Mouse (Mus musculus) gastrocnemius, postnatal 36 days (tissue): ENCODE measurements around the gene Hirip3. TPM values are rescaled to one million over a fixed set of nuclear protein-coding genes. Genes with fewer than 3 reads are reported as not detected.
A peak's percentile ranks its signal among the peaks of the same experiment; 100 is the strongest.
"Not testable (repeated sequence)": the region's sequence is repeated elsewhere in the genome, so short reads cannot be mapped to it uniquely, and the experiment has no call there.

Source experiments
- DNase-seq, 2 experiments: peaks; one replicate each; pipeline ENCODE4 v3.0.0; 2022
- intact Hi-C: fragments of 180-260 bp; cut with DNase I; formaldehyde crosslinking; loops from one replicate; pipeline ENCODE4 v1.15.1; 2025
- total RNA-seq, 2 experiments: library from RNA; stranded (reverse); gene quantifications; 2 replicates each; pipeline ENCODE4 v1.2.3; 2021

Hirip3 gene
- total RNA-seq, 2 experiments from 2014 or later: 3.7 to 7.8 TPM

GRCm38 (mm10) chr7:126897390-126898101 is 35.8 kb downstream of the Hirip3 start:
- intact Hi-C loops: no loop called here

DNA sequence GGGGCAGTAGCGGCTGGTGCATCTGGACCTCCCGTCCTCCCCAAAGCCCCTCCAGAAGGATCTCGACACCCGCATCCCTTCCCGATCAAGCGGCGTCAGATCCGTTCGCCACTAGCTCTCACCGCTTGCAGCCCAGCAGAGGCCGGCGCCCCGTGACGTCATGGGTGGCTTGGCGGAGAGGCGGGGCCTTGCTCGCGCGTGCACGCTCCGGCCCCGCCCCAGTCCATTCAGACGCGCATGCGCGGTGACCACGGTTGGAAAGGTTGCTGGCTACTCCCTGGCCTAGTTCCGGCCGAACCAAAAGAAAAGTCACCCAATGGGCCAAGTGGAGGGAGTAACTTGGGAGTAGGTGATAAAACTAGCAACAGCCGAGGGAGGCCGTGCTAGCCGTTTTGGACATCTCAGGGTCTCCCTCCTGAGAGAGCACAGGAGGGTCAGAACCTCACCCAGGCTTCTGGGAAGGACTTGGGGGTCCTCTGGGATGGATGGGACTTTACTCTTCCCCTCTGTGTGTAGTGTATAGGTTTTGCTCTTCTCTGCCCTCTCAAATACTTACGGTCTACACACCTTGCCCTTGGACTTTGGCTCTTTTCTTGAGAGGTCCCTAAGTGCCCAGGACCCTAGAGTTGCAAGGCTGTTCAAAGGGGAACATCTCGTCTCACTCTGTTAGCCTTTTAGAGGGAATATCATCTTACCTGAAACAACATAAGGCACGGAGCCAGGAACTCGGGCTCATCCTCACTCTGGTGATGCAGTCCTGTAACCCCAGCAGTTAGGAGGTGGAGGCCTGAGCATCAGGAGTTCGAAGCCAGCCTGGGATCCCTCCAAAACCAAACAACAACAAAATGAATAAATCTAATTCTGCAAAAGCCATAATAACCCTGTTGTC is 36.6 kb downstream of the Hirip3 start:
- peak; percentile 96 to 99 for DNase-seq
- intact Hi-C loops: no loop called here

More at GRCm38 (mm10) chr7:126897390-126898101, 35.8 kb downstream of the Hirip3 start:
- peak in 1 of 2 experiments; percentile 23 for DNase-seq

DNA sequence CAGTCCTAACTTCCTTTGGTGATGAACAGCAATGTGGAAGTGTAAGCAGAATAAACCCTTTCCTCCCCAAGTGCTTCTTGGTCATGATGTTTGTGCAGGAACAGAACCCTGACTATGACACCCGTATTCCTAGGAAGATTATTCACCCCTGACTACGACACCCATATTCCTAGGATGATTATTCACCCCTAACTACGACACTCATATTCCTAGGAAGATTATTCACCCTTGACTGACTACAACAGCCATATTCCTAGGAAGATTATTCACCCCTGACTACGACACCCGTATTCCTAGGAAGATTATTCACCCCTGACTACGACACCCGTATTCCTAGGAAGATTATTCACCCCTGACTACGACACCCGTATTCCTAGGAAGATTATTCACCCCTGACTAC is 38.0 kb downstream of the Hirip3 start:
- DNase-seq, intact Hi-C loops: not testable (repeated sequence)

DNA sequence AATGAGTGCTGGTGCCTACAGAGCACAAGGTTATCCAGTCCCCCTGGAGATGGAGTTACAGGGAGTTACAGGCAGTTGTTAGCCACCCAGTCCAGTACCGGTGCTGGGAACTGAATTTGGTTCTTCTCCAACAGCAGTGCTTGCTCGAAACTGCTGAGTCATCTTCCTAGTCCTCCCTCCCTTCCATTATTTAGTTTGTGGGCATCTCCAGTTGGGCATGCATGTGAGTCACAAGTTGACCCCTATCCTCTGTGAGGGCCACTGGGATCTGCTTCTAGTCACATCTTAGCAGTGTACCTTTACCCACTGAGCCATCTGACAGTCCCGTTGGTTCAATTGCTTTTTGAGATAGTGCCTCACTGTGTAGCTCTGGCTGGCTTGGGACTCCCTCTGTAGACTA is 43.8 kb downstream of the Hirip3 start:
- DNase-seq: no peak
- intact Hi-C loops: no loop called here

DNA sequence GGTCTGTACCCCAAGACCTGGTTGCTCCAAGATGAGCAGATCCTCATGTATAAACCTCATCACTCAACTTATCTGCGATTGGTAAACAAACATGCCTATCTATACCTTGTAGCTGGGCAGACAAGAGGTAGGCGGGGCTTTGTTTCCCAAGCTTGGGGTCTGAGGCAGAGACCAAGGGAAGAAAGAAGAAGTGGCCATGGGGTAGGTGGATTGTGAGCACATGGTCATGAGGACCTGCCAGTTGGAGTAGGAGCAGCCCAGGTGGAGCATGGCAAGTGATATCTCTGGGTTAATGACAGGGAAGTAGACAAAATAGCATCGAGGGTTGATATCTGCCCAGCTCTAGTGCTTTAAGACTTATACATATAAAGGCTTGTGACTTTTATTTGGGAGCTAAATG is 53.1 kb downstream of the Hirip3 start:
- no peak for DNase-seq
- intact Hi-C loops: no loop called here

Other genes starting within 250 kb of the Hirip3 start
- 10 to 100 TPM in 1 of 2 experiments, 1 to 10 TPM in 1; 8.5 to 11.9 TPM for gene Nupr1, start 231.1 kb upstream of the Hirip3 start, total RNA-seq
- 10 to 100 TPM; 29.3 to 33.2 TPM for gene Sgf29, start 212.7 kb upstream of the Hirip3 start, total RNA-seq
- gene Sult1a1, start 185.5 kb upstream of the Hirip3 start, total RNA-seq: 10 to 100 TPM; 15.7 to 21.0 TPM
- 10 to 100 TPM; 29.9 to 36.8 TPM for gene Bola2, start 166.6 kb upstream of the Hirip3 start, total RNA-seq
- 1 to 10 TPM; 2.1 to 3.6 TPM for gene Slx1b, start 166.2 kb upstream of the Hirip3 start, total RNA-seq
- 1 to 10 TPM; 2.6 to 5.2 TPM for gene Coro1a, start 154.2 kb upstream of the Hirip3 start, total RNA-seq
- gene Mapk3, start 102.4 kb upstream of the Hirip3 start, total RNA-seq: 10 to 100 TPM; 15.7 to 21.9 TPM
- gene Gdpd3, start 95.6 kb upstream of the Hirip3 start, total RNA-seq: 1 to 10 TPM in 1 of 2 experiments, under 1 TPM in 1; 0.99 to 1.8 TPM
- gene Ypel3, start 85.0 kb upstream of the Hirip3 start, total RNA-seq: 10 to 100 TPM; 77.7 to 97.4 TPM
- under 1 TPM; 0.28 to 0.30 TPM for gene Tbx6, start 80.5 kb upstream of the Hirip3 start, total RNA-seq
- gene Ppp4c, start 69.5 kb upstream of the Hirip3 start, total RNA-seq: 10 to 100 TPM; 21.6 to 22.4 TPM
- 10 to 100 TPM; 55.8 to 67.4 TPM for gene Fam57b, start 64.3 kb upstream of the Hirip3 start, total RNA-seq
- gene 4930451I11Rik, start 30.3 kb upstream of the Hirip3 start, total RNA-seq: not detected
- not detected for gene Doc2a, start 14.6 kb upstream of the Hirip3 start, total RNA-seq
- gene Ino80e, start 405 bp downstream of the Hirip3 start, total RNA-seq: 10 to 100 TPM; 10.3 to 12.6 TPM
- gene Taok2, start 22.7 kb downstream of the Hirip3 start, total RNA-seq: 10 to 100 TPM; 18.3 to 21.7 TPM
- gene Tmem219, start 60.9 kb downstream of the Hirip3 start, total RNA-seq: 1 to 10 TPM; 9.1 to 9.3 TPM
- gene Kctd13, start 66.9 kb downstream of the Hirip3 start, total RNA-seq: 1 to 10 TPM; 1.4 to 1.6 TPM
- not detected for gene Asphd1, start 87.6 kb downstream of the Hirip3 start, total RNA-seq
- gene Sez6l2, start 88.6 kb downstream of the Hirip3 start, total RNA-seq: 1 to 10 TPM; 1.5 to 2.3 TPM
- gene Cdipt, start 113.9 kb downstream of the Hirip3 start, total RNA-seq: 10 to 100 TPM; 28.0 to 37.2 TPM
- gene Cdiptos, start 114.1 kb downstream of the Hirip3 start, total RNA-seq: under 1 TPM; 0.43 to 0.44 TPM
- 10 to 100 TPM; 20.3 to 25.7 TPM for gene Mvp, start 152.6 kb downstream of the Hirip3 start, total RNA-seq
- not detected for gene Pagr1b, start 154.5 kb downstream of the Hirip3 start, total RNA-seq
- 10 to 100 TPM in 1 of 2 experiments, 1 to 10 TPM in 1; 6.1 to 11.4 TPM for gene Pagr1a, start 155.4 kb downstream of the Hirip3 start, total RNA-seq
- 10 to 100 TPM; 12.9 to 16.6 TPM for gene Gm42742, start 159.1 kb downstream of the Hirip3 start, total RNA-seq
- under 1 TPM; 0.20 to 0.92 TPM for gene Prrt2, start 159.2 kb downstream of the Hirip3 start, total RNA-seq
- 10 to 100 TPM; 69.8 to 76.4 TPM for gene Maz, start 165.1 kb downstream of the Hirip3 start, total RNA-seq
- 1 to 10 TPM in 1 of 2 experiments, under 1 TPM in 1; 0.79 to 1.4 TPM for gene Kif22, start 180.5 kb downstream of the Hirip3 start, total RNA-seq
- gene Zg16, start 225.4 kb downstream of the Hirip3 start, total RNA-seq: not detected
- gene AI467606, start 229.4 kb downstream of the Hirip3 start, total RNA-seq: under 1 TPM; 0.41 to 0.69 TPM